Mouse (Mus musculus) gastrocnemius, adult 2 months (tissue): Measurements from ENCODE around the gene Pdrg1. TPM values are rescaled to one million over a fixed set of nuclear protein-coding genes. Genes with fewer than 3 reads are reported as not detected.
A peak's percentile ranks its signal among the peaks of the same experiment; 100 is the strongest.

ENCODE experiments used
- DNase-seq: peaks from one replicate; pipeline ENCODE4 v3.0.0; 2022
- H3K27ac ChIP-seq: fragments of 200-600 bp; 2 replicates; pipeline ENCODE4 v1.8.1; 2022; ENCODE audit warnings: mild to moderate bottlenecking
- H3K4me3 ChIP-seq: fragments of 200-600 bp; 2 replicates; pipeline ENCODE4 v1.8.1; 2022; ENCODE audit warnings: mild to moderate bottlenecking, moderate library complexity
- CTCF ChIP-seq: fragments of 200-600 bp; IDR thresholded peaks from 2 replicates; pipeline ENCODE4 v1.8.1; 2022; ENCODE audit warnings: antibody characterized with exemption, mild to moderate bottlenecking, moderate library complexity
- intact Hi-C: fragments of 180-260 bp; cut with DNase I; formaldehyde crosslinking; loops from one replicate; pipeline ENCODE4 v1.15.1; 2025
- long read RNA-seq, 2 experiments: library from polyadenylated mRNA; stranded (forward); transcript quantifications; one replicate each; pipeline ENCODE4 v2.0.0; 2021
- total RNA-seq, 2 experiments: library from RNA; stranded (reverse); gene quantifications; 2 replicates each; pipeline ENCODE4 v1.2.3; 2021

The Pdrg1 gene
- total RNA-seq, result 10 to 100 TPM; 73.6 to 91.5 TPM
- long read RNA-seq, experiment 1, transcript Pdrg1-201 (5 exons, 1,273 nt), result major isoform, 83 of 92 reads
- long read RNA-seq, experiment 1, partial matches to known transcripts, result 1 of 92 reads
- long read RNA-seq, experiment 1, other reads (novel, unspliced or antisense), result 5 of 92 reads
- long read RNA-seq, experiment 2, transcript Pdrg1-201 (5 exons, 1,273 nt), result major isoform, 96 of 112 reads
- long read RNA-seq, experiment 2, partial matches to known transcripts, result 2 of 112 reads
- long read RNA-seq, experiment 2, other reads (novel, unspliced or antisense), result 14 of 112 reads

GRCm38 (mm10) chr2:153014758-153015593 is at the start of gene Pdrg1:
Gene Pdrg1 (minus strand): TSS chr2:153015427.
- peak; percentile 96 for DNase-seq
- TF ChIP-seq CTCF, result no peak; the same call in 1 of the 2 replicates
- intact Hi-C loops, result loop anchor here (2.0 to 10.0 kb wide), 3 partner anchors 100 to 340 kb away; partner anchors contain the start of gene Bcl2l1
- peak within 1 kb of the TSS; percentile 92 for H3K27ac ChIP-seq
- H3K4me3 ChIP-seq, result peak within 1 kb of the TSS; percentile 86

DNA sequence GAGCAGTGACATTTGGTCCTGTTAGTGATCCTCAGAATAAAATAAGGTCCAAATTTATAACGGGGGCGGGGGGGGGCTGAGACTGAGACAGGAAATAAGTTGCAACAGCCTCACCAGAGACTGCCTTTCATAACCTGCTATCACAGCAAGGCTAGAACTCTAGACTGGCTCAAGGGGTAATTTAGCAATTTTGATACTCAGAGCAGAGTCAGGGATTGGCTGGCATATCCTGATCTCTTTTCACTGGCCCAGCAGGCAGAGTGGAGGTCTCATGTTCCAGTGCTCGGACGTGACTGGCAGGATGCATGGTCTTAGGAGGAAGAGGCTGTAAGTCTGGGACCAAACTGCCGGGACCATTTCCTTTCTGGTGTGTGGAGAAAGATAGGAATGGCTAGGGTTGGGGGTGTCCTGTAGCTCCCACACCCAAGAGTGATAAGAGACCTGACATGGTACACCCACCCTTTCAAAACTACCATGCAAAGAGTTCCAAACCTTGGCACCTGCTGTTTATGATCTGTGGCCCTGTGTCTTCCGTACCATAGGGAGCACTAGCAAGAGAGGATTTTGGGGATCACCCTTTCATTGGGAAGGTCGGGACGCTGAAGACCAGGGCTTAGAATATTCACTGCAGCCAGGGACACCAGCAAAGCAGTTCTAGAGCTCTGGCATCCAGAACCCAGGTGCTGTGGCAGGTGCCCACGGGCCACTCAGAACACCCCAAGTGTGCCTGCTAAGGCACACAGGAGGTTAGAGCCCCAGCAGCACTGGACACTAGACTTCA is 49.2 kb upstream of the Pdrg1 start:
- Histone ChIP-seq H3K4me3 (peak overlapping the region; percentile 69), H3K27ac (peak overlapping the region; percentile 85)
- no peak for DNase-seq
- intact Hi-C loops, result no loop called here
- TF ChIP-seq CTCF, result no peak

DNA sequence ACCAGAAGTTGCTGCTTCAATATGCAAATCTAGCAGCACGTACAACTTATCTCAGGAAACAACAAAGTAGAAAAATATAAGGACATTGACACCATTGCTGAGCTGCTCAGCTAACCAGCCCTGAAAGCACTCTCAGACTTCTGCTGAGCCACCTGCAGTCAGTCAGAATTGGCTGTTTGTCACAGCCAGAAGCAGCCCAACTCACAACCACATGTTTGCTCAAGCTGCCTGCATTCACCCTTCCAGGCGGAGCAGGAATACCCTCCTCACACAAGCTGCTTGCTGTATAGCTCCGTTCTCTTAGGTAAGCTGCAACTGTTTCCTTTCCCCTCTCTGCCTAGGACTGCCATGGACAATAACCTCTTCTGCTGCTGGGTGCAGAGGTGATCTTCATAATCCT is 48.2 kb upstream of the Pdrg1 start:
- Histone ChIP-seq H3K27ac (no peak overlapping the region), H3K4me3 (no peak overlapping the region)
- TF ChIP-seq CTCF, result no peak
- intact Hi-C loops, result no loop called here
- no peak for DNase-seq

GRCm38 (mm10) chr2:153060216-153060615 is 45.0 kb upstream of the Pdrg1 start:
- no peak for DNase-seq
- intact Hi-C loops, result no loop called here
- Histone ChIP-seq H3K4me3 (no peak overlapping the region), H3K27ac (no peak overlapping the region)
- TF ChIP-seq CTCF, result no peak

DNA sequence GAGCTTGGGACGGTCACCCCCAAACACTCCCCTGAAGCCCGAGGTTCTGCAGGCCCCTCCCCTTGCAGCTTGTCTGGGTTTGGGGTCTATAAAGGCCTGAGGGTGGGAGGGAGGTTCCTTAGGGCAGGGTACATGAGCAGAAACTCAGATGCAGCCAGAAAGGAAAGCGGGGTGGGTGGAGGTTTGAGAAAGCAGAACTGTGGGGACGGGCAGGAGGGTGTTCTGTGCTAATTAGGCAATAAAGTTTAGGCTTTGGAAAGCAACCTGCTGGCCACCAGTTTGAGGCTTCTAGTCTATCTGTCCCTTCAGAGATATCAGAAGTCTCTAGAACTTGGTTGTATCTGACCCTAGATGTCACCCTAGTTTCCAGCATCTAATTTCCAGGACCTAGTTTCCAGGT is 43.1 kb upstream of the Pdrg1 start:
- H3K27ac ChIP-seq, result no peak overlapping the region
- TF ChIP-seq CTCF, result no peak
- intact Hi-C loops, result no loop called here
- H3K4me3 ChIP-seq, result no peak overlapping the region
- no peak for DNase-seq

GRCm38 (mm10) chr2:153055270-153055920 is 40.2 kb upstream of the Pdrg1 start:
- TF ChIP-seq CTCF, result peak; percentile 34; the same call in 1 of the 2 replicates
- intact Hi-C loops, result no loop called here
- H3K27ac ChIP-seq, result no peak overlapping the region
- DNase-seq, result no peak
- no peak overlapping the region for H3K4me3 ChIP-seq

- DNase-seq, result no peak
- no peak overlapping the region for H3K27ac ChIP-seq
- no peak overlapping the region for H3K4me3 ChIP-seq
- intact Hi-C loops, result no loop called here
- no peak for TF ChIP-seq CTCF
Measured at GRCm38 (mm10) chr2:153053896-153054295, 38.7 kb upstream of the Pdrg1 start.

DNA sequence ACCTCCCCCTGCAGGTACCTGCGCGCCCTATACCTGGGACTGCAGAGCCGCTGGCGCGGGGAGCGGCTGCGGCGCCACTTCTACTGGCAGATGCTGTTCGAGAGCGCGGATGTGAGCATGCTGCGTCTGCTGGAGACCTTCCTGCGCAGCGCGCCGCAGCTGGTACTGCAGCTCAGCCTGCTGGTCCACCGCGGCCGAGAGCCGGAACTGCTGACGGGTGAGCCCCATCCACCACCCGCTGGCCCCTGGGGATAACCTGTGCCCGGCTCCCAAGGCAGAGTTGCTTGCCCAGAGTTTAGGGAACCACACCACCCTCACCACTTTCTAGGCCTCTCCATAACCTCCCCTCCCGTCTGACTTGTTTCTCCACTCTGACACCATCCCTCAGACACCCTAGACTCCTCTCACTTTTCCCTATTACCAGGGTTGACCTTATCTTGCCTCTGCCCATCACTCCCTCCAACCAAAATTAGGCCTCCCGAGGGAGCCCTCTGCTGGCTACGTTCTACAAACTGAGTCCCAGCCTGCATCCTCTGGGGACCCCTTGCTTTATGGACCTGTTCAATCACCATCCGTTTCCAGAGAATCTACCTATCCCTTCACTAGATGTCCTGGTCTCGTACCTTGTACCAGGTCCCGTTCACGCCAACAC is 37.6 kb upstream of the Pdrg1 start:
- no peak for DNase-seq
- Histone ChIP-seq H3K4me3 (no peak overlapping the region), H3K27ac (no peak overlapping the region)
- peak; percentile 3; the same call in 1 of the 2 replicates for TF ChIP-seq CTCF
- intact Hi-C loops, result no loop called here

GRCm38 (mm10) chr2:153051537-153051936 is 36.3 kb upstream of the Pdrg1 start:
- intact Hi-C loops, result no loop called here
- Histone ChIP-seq H3K4me3 (no peak overlapping the region), H3K27ac (no peak overlapping the region)
- no peak for TF ChIP-seq CTCF
- DNase-seq, result no peak

GRCm38 (mm10) chr2:153051095-153051494 is 35.9 kb upstream of the Pdrg1 start:
- Histone ChIP-seq H3K27ac (no peak overlapping the region), H3K4me3 (no peak overlapping the region)
- intact Hi-C loops, result no loop called here
- TF ChIP-seq CTCF, result no peak
- no peak for DNase-seq

- H3K27ac ChIP-seq, result no peak overlapping the region
- no peak overlapping the region for H3K4me3 ChIP-seq
- no peak for DNase-seq
- intact Hi-C loops, result loop anchor here (2.0 kb wide), 1 partner anchor 93 kb away; no protein-coding TSS in a partner anchor
- no peak for TF ChIP-seq CTCF
Measured at GRCm38 (mm10) chr2:153049997-153050358, 34.8 kb upstream of the Pdrg1 start.
